Mouse (Mus musculus): ENCODE results near the gene Kcnv2.

DNA sequence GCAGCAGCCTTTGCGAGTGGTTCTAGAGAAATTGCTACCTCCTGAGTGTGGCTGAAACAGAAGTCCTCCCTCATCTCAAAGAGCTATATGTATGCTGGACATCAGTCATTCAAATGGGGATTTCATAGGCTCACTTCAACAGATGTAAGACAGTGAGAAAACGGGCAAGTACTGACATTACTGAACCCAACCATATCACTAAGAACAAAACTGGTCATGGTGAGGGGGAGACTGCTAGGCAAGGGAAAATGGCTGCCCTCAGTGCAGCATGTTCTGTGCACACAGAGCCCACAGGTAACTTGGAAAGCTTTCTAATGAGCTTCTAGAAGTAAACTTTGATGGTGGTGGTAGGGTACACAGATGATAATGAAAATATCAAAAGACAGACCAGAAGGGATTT lies 12.3 kb upstream of the Kcnv2 start:
- no peak for TF ChIP-seq MXI1 (IDR thresholded peaks at IDR 0.05; ENCODE audit: low read depth, low read length)
- TF ChIP-seq POLR2A (IDR thresholded peaks at IDR 0.05; ENCODE audit: control insufficient read depth in 1 of 2, insufficient read depth in 1 of 2, low read depth in 1 of 2, low read length in 2 of 2, poor library complexity in 1 of 2): no peak
- TF ChIP-seq ELF1 (IDR thresholded peaks at IDR 0.05; ENCODE audit: low read depth, low read length): no peak
- no peak for TF ChIP-seq CTCF (IDR thresholded peaks at IDR 0.05 in 2 of 3, conservative IDR thresholded peaks at IDR 0.05 in 1 of 3; ENCODE audit: control insufficient read depth in 1 of 3, insufficient read depth in 1 of 3, low read depth in 2 of 3, low read length in 3 of 3, poor library complexity in 1 of 3, severe bottlenecking in 1 of 3)
- no peak for TF ChIP-seq MAX (IDR thresholded peaks at IDR 0.05; ENCODE audit: low read length)
